Mouse (Mus musculus) right cerebral cortex, postnatal 25 days (tissue): ENCODE data around the gene Cacng6.
"Not testable (repeated sequence)": the region's sequence is repeated elsewhere in the genome, so short reads cannot be mapped to it uniquely, and the experiment has no call there.

ENCODE experiments used
- DNase-seq: peaks from one replicate; pipeline ENCODE4 v3.0.0; 2022

Gene Cacng6

GRCm38 (mm10) chr7:3423895-3424294, at the start of gene Cacng6:
Gene Cacng6 (plus strand): TSS chr7:3424195.
- DNase-seq: no peak

- no peak for DNase-seq
Observed at GRCm38 (mm10) chr7:3376831-3377230, 47.2 kb upstream of the Cacng6 start.

DNA sequence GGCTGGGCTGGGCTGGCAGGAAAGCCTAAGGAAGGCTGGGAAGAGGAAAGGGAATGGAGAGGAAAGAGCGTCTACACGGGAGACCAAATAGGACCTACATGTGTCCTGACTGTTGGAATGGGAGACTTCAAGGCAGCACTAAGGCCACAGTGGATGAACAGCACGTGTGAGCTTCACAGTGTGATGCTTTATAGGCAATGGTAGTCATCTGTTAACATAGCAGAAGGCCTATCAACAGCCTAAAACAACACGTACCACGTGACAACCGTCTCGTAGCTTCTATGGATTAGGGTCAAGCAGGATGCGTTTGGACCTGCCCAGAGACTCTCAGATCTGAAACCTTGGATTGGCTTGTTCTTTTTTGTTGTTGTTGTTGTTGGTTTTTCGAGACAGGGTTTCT, 41.9 kb upstream of the Cacng6 start:
- no peak for DNase-seq

GRCm38 (mm10) chr7:3384807-3385319, 39.1 kb upstream of the Cacng6 start:
- no peak for DNase-seq

- DNase-seq: no peak
Observed at GRCm38 (mm10) chr7:3386036-3386730, 37.8 kb upstream of the Cacng6 start.

DNA sequence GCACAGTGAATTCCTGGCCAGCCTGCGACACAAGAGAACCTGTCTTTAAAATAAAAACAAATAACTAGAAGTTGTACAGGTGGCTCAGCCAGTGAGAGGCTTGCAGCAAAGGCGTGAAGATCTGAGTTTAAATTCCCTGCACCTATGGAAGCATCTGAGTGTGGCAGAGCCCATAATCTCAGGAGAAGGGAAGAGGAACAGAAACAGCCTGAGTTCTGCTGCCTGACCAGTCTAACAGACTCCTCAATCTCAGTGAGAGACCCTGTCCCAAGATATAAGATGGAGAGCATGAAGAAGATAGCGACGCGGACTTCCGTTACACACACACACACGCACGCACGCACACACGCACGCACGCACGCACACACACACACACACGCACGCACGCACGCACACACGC, 36.2 kb upstream of the Cacng6 start:
- DNase-seq: no peak

- no peak for DNase-seq
Observed at GRCm38 (mm10) chr7:3388885-3389284, 35.1 kb upstream of the Cacng6 start.

- DNase-seq: peak; percentile 82
Observed at GRCm38 (mm10) chr7:3389444-3390412, 34.3 kb upstream of the Cacng6 start.

DNA sequence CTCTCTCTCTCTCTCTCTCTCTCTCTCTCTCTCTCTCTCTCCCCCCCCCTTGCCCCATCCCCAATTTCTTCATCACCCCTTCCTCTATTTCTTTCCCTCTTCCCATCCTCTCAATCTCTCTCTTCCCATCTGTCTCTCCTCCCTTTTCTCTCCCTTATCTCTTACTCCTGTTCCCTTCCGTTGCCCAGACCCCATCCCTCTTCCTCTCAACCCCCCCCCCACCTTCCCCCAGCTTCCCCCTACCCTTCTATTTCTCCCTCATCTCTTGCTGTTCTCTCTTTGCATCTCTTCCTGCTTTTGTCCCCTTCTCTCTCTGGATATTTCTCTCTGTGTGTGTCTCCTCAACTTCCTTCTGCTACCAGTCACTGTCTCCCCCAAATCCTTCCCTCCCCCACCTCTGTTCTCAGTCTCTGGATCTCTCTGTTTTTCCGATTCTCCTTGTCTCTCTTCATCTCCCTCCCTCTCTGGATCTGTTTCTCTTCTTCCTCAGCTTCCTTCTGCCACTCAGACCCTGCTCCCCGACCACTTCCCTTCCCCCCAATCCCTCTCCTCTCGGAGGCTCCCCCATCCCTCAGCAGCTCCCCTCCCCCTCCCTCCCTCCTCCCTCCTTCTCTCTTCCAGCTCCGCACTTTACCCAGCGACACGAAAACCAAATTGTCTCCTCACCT, 33.4 kb upstream of the Cacng6 start, which contains the start of gene Cacng8:
TSS of gene Cacng8 (plus strand) at position 271 of the 668 bp plus-strand sequence.
- no peak for DNase-seq

GRCm38 (mm10) chr7:3391081-3391451, 32.9 kb upstream of the Cacng6 start:
- no peak for DNase-seq

GRCm38 (mm10) chr7:3391809-3392208, 32.2 kb upstream of the Cacng6 start:
- no peak for DNase-seq

DNA sequence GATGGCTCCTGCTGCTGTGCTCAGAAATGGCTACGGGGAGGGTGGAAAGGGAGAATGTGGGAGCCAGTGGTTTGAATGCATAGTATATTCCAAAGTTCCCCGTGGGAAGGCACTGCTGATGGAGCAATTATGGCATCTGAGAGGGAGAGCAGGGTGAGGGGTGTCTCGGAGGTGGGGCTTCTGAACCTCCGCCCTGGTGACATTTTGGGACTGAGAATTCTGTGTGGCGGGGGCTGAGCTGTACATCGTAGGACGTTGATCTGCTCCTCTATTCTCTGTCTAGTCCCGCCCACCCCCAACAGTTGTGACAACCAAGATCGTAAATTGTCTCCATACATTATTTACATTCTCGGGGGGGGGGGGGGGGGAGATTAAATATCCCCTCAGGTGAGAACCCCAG, 26.6 kb upstream of the Cacng6 start:
- DNase-seq: no peak

DNA sequence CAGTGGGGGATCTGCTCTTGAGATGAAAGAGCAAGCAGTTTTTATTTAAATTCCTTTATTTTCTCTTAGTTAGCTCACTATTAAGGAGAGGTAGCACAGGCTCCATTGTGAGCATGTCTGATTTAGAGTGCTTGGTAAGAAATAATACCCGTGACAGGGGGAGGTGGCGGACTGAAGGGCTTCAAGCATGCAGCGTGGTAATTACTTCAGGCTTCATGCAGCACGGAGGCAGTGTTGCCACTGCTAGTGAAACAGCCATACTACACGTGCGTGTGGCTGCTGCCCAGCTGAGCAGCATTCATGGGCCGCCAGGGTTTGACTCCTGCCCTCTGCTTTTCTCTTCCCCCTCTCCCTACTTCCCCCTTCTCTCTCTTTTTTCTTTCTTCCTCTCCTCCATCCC, 26.2 kb upstream of the Cacng6 start:
- DNase-seq: no peak

GRCm38 (mm10) chr7:3398363-3398762, 25.6 kb upstream of the Cacng6 start:
- DNase-seq: not testable (repeated sequence)

DNA sequence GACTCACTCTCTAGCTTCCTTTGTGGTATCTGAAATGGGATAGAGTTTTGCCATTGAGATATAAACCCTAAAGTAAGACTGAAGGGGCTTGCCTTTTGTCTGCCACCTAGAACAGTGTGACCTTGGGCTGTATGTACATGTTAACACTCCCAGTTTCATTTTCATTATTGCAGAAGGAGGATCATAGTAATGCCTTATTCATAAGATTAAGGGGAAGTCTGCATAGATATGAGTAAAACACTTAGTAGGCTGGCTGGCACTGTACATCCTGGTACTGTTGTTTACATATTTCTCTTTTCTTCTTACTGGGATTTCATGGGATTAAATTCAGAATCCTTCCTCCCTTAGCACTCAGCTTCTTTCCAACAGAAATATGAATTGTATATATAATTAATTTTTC, 24.1 kb upstream of the Cacng6 start:
- no peak for DNase-seq

DNA sequence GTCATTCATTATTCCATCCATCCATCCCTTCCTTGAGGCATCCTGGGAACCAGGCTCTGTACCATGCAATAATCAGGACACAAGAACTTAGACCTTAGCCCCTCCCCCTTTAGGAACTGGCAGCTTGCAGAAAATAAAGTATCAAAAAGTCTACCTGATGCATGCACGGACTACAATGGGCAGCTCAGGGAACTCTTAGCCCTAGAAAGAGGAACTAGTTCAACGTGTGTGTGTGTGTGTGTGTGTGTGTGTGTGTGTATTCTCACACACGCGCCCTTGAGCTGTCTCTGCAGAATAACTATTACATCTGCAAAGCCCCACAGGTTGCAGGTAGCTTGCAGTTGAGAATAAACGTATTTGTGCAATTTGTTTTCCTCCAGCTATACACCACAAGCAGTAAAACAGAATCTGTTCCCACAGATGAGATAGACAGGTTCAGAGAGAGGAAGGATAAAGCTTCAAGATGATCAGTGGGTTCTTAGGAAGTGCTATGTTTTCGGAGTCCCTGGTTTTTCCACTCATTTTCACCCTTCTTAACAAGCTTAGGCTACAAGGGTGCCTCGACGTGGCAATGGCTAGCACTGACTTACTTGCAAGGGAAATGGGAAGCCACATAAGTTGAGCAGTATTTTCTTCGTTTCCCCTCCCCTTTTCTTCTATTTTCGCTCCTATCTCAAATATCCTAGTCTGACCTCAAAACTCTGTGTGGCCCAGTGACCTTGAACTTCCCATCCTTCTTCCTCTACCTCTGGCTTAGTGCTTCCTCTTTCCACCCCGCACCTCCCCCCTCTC, 14.1 kb upstream of the Cacng6 start:
- DNase-seq: no peak

- no peak for DNase-seq
Observed at GRCm38 (mm10) chr7:3411160-3411941, 12.6 kb upstream of the Cacng6 start.

- DNase-seq: no peak
Observed at GRCm38 (mm10) chr7:3412036-3412435, 12.0 kb upstream of the Cacng6 start.

- no peak for DNase-seq
Observed at GRCm38 (mm10) chr7:3414888-3415287, 9.1 kb upstream of the Cacng6 start.

GRCm38 (mm10) chr7:3415378-3415777, 8.6 kb upstream of the Cacng6 start:
- no peak for DNase-seq

DNA sequence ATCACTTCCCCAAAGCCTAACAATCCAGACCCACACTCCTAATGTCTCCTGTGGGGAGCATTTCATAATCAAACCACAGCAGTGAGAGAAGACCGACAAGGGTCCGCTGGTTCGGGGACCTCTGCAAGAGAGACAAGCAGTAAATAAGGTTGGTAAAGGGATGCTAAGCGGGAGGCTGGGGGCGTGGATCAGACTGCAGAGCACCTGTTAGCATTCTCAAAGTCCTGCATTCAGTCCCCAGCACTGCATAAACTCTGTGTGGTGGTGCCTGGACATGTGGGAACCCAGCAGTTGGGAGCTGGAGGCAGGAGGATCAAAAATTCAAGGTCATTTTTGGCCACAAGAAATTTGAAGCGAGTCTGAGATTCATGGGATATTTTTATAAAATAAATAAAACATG, 4.1 kb upstream of the Cacng6 start:
- no peak for DNase-seq

GRCm38 (mm10) chr7:3420466-3420865, 3.5 kb upstream of the Cacng6 start:
- DNase-seq: no peak
